Mouse (Mus musculus): Measurements from ENCODE around the gene Jam2. TPM values are rescaled to one million over a fixed set of nuclear protein-coding genes. Genes with fewer than 3 reads are reported as not detected.

Jam2 gene
- 12.7 and 14.3 TPM in 2 replicates for polyA plus RNA-seq (2014; fragmentation: Nextera tagmentation; extraction: Ambion mirVana)

GRCm38 (mm10) chr16:84774003-84774703 lies at the start of gene Jam2:
TSS of gene Jam2 (plus strand) at chr16:84774123.
- H3K9ac ChIP-seq (replicated peaks; ENCODE audit: low read length), result peak within 1 kb of the TSS; percentile 74
- H3K4me3 ChIP-seq (ENCODE audit: low read depth, low read length), result peak within 1 kb of the TSS; percentile 46
- H3K36me3 ChIP-seq (replicated peaks; ENCODE audit: control insufficient read depth, insufficient read depth, low read depth, low read length), result no peaks in the 10 kb centered on the region
- ATAC-seq (replicated peaks; ENCODE audit: insufficient number of reproducible peaks, low FRiP score, low TSS enrichment, low read depth) (peak; percentile 90), DNase-seq (ENCODE audit: low spot score) (peak; percentile 65)
- peak within 1 kb of the TSS; percentile 65 for H3K27ac ChIP-seq (replicated peaks; ENCODE audit: low read depth, low read length)
- peak within 1 kb of the TSS; percentile 99 for H3K4me2 ChIP-seq (ENCODE audit: low read depth, low read length)
- no peaks in the 10 kb centered on the region for H3K4me1 ChIP-seq (ENCODE audit: control insufficient read depth, insufficient read depth, low read length)
- no peaks in the 10 kb centered on the region for H3K9me3 ChIP-seq (replicated peaks; ENCODE audit: control insufficient read depth, low read length)
- under 1% methylated on average over 42 of the region's 43 CpGs for WGBS
- H3K27me3 ChIP-seq (ENCODE audit: control insufficient read depth, insufficient read depth, low read length), result no peaks in the 10 kb centered on the region

- H3K9me3 ChIP-seq (replicated peaks; ENCODE audit: control insufficient read depth, low read length), result no peaks in the 10 kb centered on the region
- ATAC-seq (replicated peaks; ENCODE audit: insufficient number of reproducible peaks, low FRiP score, low TSS enrichment, low read depth), result peak; percentile 25; the same call in 1 of the 2 replicates
- H3K27me3 ChIP-seq (ENCODE audit: control insufficient read depth, insufficient read depth, low read length), result no peaks in the 10 kb centered on the region
- H3K9ac ChIP-seq (replicated peaks; ENCODE audit: low read length), result peak overlapping the region; percentile 75
- H3K4me3 ChIP-seq (ENCODE audit: low read depth, low read length), result peak overlapping the region; percentile 68
- under 1% methylated on average over 15 of the region's 15 CpGs for WGBS
- H3K27ac ChIP-seq (replicated peaks; ENCODE audit: low read depth, low read length), result no peak overlapping the region
- DNase-seq (ENCODE audit: low spot score), result no peak
- H3K4me1 ChIP-seq (ENCODE audit: control insufficient read depth, insufficient read depth, low read length), result no peaks in the 10 kb centered on the region
- no peaks in the 10 kb centered on the region; the same call in 1 of the 2 replicates for H3K36me3 ChIP-seq (replicated peaks; ENCODE audit: control insufficient read depth, insufficient read depth, low read depth, low read length)
- H3K4me2 ChIP-seq (ENCODE audit: low read depth, low read length), result peak overlapping the region; percentile 55
These were observed 39.1 kb upstream of the Jam2 start for GRCm38 (mm10) chr16:84734806-84735165.

- H3K9me3 ChIP-seq (replicated peaks; ENCODE audit: control insufficient read depth, low read length), result no peaks in the 10 kb centered on the region
- WGBS, result 2% methylated on average over 66 of the region's 66 CpGs
- peak within 1 kb of the TSS; percentile 55 for H3K4me2 ChIP-seq (ENCODE audit: low read depth, low read length)
- H3K4me1 ChIP-seq (ENCODE audit: control insufficient read depth, insufficient read depth, low read length), result no peaks in the 10 kb centered on the region
- peak within 1 kb of the TSS; percentile 68 for H3K4me3 ChIP-seq (ENCODE audit: low read depth, low read length)
- no peak within 1 kb of the TSS for H3K27ac ChIP-seq (replicated peaks; ENCODE audit: low read depth, low read length)
- peak within 1 kb of the TSS; percentile 75 for H3K9ac ChIP-seq (replicated peaks; ENCODE audit: low read length)
- H3K36me3 ChIP-seq (replicated peaks; ENCODE audit: control insufficient read depth, insufficient read depth, low read depth, low read length), result no peaks in the 10 kb centered on the region
- ATAC-seq (replicated peaks; ENCODE audit: insufficient number of reproducible peaks, low FRiP score, low TSS enrichment, low read depth) (peak; percentile 100), DNase-seq (ENCODE audit: low spot score) (peak; percentile 98)
- no peaks in the 10 kb centered on the region for H3K27me3 ChIP-seq (ENCODE audit: control insufficient read depth, insufficient read depth, low read length)
These were observed 38.5 kb upstream of the Jam2 start, which contains the start of gene Mrpl39 for GRCm38 (mm10) chr16:84735166-84736105. TSS of gene Mrpl39 (minus strand) at chr16:84735742.

- WGBS, result 79% methylated on average over 3 of the region's 3 CpGs
- no peaks in the 10 kb centered on the region for H3K36me3 ChIP-seq (replicated peaks; ENCODE audit: control insufficient read depth, insufficient read depth, low read depth, low read length)
These were observed 36.6 kb upstream of the Jam2 start for GRCm38 (mm10) chr16:84737358-84737757.

GRCm38 (mm10) chr16:84744703-84745490 lies 29.0 kb upstream of the Jam2 start:
- H3K9me3 ChIP-seq (replicated peaks; ENCODE audit: control insufficient read depth, low read length), result no peaks in the 10 kb centered on the region
- H3K4me2 ChIP-seq (ENCODE audit: low read depth, low read length), result no peak overlapping the region
- DNase-seq (ENCODE audit: low spot score), result no peak
- H3K27ac ChIP-seq (replicated peaks; ENCODE audit: low read depth, low read length), result no peak overlapping the region
- H3K9ac ChIP-seq (replicated peaks; ENCODE audit: low read length), result no peak overlapping the region
- no peaks in the 10 kb centered on the region for H3K36me3 ChIP-seq (replicated peaks; ENCODE audit: control insufficient read depth, insufficient read depth, low read depth, low read length)
- ATAC-seq (replicated peaks; ENCODE audit: insufficient number of reproducible peaks, low FRiP score, low TSS enrichment, low read depth), result no peak
- no peak overlapping the region for H3K4me3 ChIP-seq (ENCODE audit: low read depth, low read length)
- 72% methylated on average over 10 of the region's 10 CpGs for WGBS
- no peaks in the 10 kb centered on the region for H3K4me1 ChIP-seq (ENCODE audit: control insufficient read depth, insufficient read depth, low read length)
- H3K27me3 ChIP-seq (ENCODE audit: control insufficient read depth, insufficient read depth, low read length), result no peaks in the 10 kb centered on the region

More at GRCm38 (mm10) chr16:84737358-84737757, 36.6 kb upstream of the Jam2 start:
- ATAC-seq (replicated peaks; ENCODE audit: insufficient number of reproducible peaks, low FRiP score, low TSS enrichment, low read depth), result no peak
- H3K27me3 ChIP-seq (ENCODE audit: control insufficient read depth, insufficient read depth, low read length), result no peaks in the 10 kb centered on the region
- H3K9me3 ChIP-seq (replicated peaks; ENCODE audit: control insufficient read depth, low read length), result no peaks in the 10 kb centered on the region
- no peak overlapping the region for H3K9ac ChIP-seq (replicated peaks; ENCODE audit: low read length)
- H3K4me2 ChIP-seq (ENCODE audit: low read depth, low read length), result no peak overlapping the region
- H3K4me1 ChIP-seq (ENCODE audit: control insufficient read depth, insufficient read depth, low read length), result no peaks in the 10 kb centered on the region
- DNase-seq (ENCODE audit: low spot score), result no peak
- H3K4me3 ChIP-seq (ENCODE audit: low read depth, low read length), result no peak overlapping the region
- no peak overlapping the region for H3K27ac ChIP-seq (replicated peaks; ENCODE audit: low read depth, low read length)

- H3K4me1 ChIP-seq (ENCODE audit: control insufficient read depth, insufficient read depth, low read length), result no peaks in the 10 kb centered on the region
- H3K9ac ChIP-seq (replicated peaks; ENCODE audit: low read length), result no peak overlapping the region
- H3K4me3 ChIP-seq (ENCODE audit: low read depth, low read length), result no peak overlapping the region
- H3K27ac ChIP-seq (replicated peaks; ENCODE audit: low read depth, low read length), result no peak overlapping the region
- H3K9me3 ChIP-seq (replicated peaks; ENCODE audit: control insufficient read depth, low read length), result no peaks in the 10 kb centered on the region
- WGBS, result 79% methylated on average over 6 of the region's 6 CpGs
- DNase-seq (ENCODE audit: low spot score), result no peak
- H3K27me3 ChIP-seq (ENCODE audit: control insufficient read depth, insufficient read depth, low read length), result no peaks in the 10 kb centered on the region
- H3K4me2 ChIP-seq (ENCODE audit: low read depth, low read length), result no peak overlapping the region
- no peak for ATAC-seq (replicated peaks; ENCODE audit: insufficient number of reproducible peaks, low FRiP score, low TSS enrichment, low read depth)
- no peaks in the 10 kb centered on the region for H3K36me3 ChIP-seq (replicated peaks; ENCODE audit: control insufficient read depth, insufficient read depth, low read depth, low read length)
These were observed 28.1 kb upstream of the Jam2 start for GRCm38 (mm10) chr16:84745721-84746306.

GRCm38 (mm10) chr16:84767956-84768355 lies 6.0 kb upstream of the Jam2 start:
- Histone ChIP-seq H3K4me1 (ENCODE audit: control insufficient read depth, insufficient read depth, low read length) (no peaks in the 10 kb centered on the region), H3K4me2 (ENCODE audit: low read depth, low read length) (no peak overlapping the region), H3K9me3 (replicated peaks; ENCODE audit: control insufficient read depth, low read length) (no peaks in the 10 kb centered on the region), H3K27me3 (ENCODE audit: control insufficient read depth, insufficient read depth, low read length) (no peaks in the 10 kb centered on the region), H3K27ac (replicated peaks; ENCODE audit: low read depth, low read length) (no peak overlapping the region), H3K4me3 (ENCODE audit: low read depth, low read length) (no peak overlapping the region), H3K9ac (replicated peaks; ENCODE audit: low read length) (no peak overlapping the region), H3K36me3 (replicated peaks; ENCODE audit: control insufficient read depth, insufficient read depth, low read depth, low read length) (no peaks in the 10 kb centered on the region)
- ATAC-seq (replicated peaks; ENCODE audit: insufficient number of reproducible peaks, low FRiP score, low TSS enrichment, low read depth) (no peak), DNase-seq (ENCODE audit: low spot score) (no peak)
- 87% methylated on average over 8 of the region's 8 CpGs for WGBS
